Mouse (Mus musculus): ENCODE data around the gene Haao. TPM values are rescaled to one million over a fixed set of nuclear protein-coding genes. Genes with fewer than 3 reads are reported as not detected.

The Haao gene
- polyA plus RNA-seq, 1 experiment from 2014 or later = 0.92 TPM

- WGBS = 55% methylated on average over 8 of the region's 8 CpGs
- H3K4me2 ChIP-seq (ENCODE audit: low read depth, low read length) = no peak overlapping the region
- no peak for DNase-seq (ENCODE audit: low spot score)
Measured at GRCm38 (mm10) chr17:83837659-83838190, 10.0 kb downstream of the Haao start.

GRCm38 (mm10) chr17:83836048-83836447 lies 11.7 kb downstream of the Haao start:
- no peak for DNase-seq (ENCODE audit: low spot score)
- H3K27me3 ChIP-seq (replicated peaks; ENCODE audit: control insufficient read depth, insufficient read depth, low read length) = no peaks in the 10 kb centered on the region
- H3K36me3 ChIP-seq (ENCODE audit: control insufficient read depth, insufficient read depth, low read length) = no peaks in the 10 kb centered on the region
- 57% methylated on average over 3 of the region's 3 CpGs for WGBS
- H3K9ac ChIP-seq (ENCODE audit: low read depth, low read length) = no peak overlapping the region
- H3K9me3 ChIP-seq (ENCODE audit: control insufficient read depth, low read length) = no peaks in the 10 kb centered on the region
- ATAC-seq (ENCODE audit: low read depth) = no peak
- peaks cover 6% of the 10 kb centered on the region for H3K4me1 ChIP-seq (ENCODE audit: control insufficient read depth, insufficient read depth, low read length)
- no peak overlapping the region for H3K4me3 ChIP-seq (ENCODE audit: low read depth, low read length)
- H3K27ac ChIP-seq (replicated peaks; ENCODE audit: low read depth, low read length) = no peak overlapping the region
- H3K4me2 ChIP-seq (ENCODE audit: low read depth, low read length) = no peak overlapping the region

More at GRCm38 (mm10) chr17:83837659-83838190, 10.0 kb downstream of the Haao start:
- H3K4me1 ChIP-seq (ENCODE audit: control insufficient read depth, insufficient read depth, low read length) = peaks cover 6% of the 10 kb centered on the region
- no peaks in the 10 kb centered on the region for H3K27me3 ChIP-seq (replicated peaks; ENCODE audit: control insufficient read depth, insufficient read depth, low read length)
- no peak overlapping the region for H3K4me3 ChIP-seq (ENCODE audit: low read depth, low read length)
- H3K9ac ChIP-seq (ENCODE audit: low read depth, low read length) = no peak overlapping the region
- H3K9me3 ChIP-seq (ENCODE audit: control insufficient read depth, low read length) = no peaks in the 10 kb centered on the region
- no peak for ATAC-seq (ENCODE audit: low read depth)
- no peaks in the 10 kb centered on the region for H3K36me3 ChIP-seq (ENCODE audit: control insufficient read depth, insufficient read depth, low read length)
- no peak overlapping the region for H3K27ac ChIP-seq (replicated peaks; ENCODE audit: low read depth, low read length)

- ATAC-seq (ENCODE audit: low read depth) = no peak
- Histone ChIP-seq H3K27ac (replicated peaks; ENCODE audit: low read depth, low read length) (no peak overlapping the region), H3K9me3 (ENCODE audit: control insufficient read depth, low read length) (no peaks in the 10 kb centered on the region), H3K4me1 (ENCODE audit: control insufficient read depth, insufficient read depth, low read length) (peaks cover 6% of the 10 kb centered on the region), H3K9ac (ENCODE audit: low read depth, low read length) (no peak overlapping the region), H3K4me2 (ENCODE audit: low read depth, low read length) (no peak overlapping the region), H3K27me3 (replicated peaks; ENCODE audit: control insufficient read depth, insufficient read depth, low read length) (no peaks in the 10 kb centered on the region), H3K36me3 (ENCODE audit: control insufficient read depth, insufficient read depth, low read length) (no peaks in the 10 kb centered on the region), H3K4me3 (ENCODE audit: low read depth, low read length) (no peak overlapping the region)
- no peak for DNase-seq (ENCODE audit: low spot score)
- WGBS = 55% methylated on average over 4 of the region's 4 CpGs
Measured at GRCm38 (mm10) chr17:83834120-83834519, 13.6 kb downstream of the Haao start.

- H3K4me3 ChIP-seq (ENCODE audit: low read depth, low read length) = no peak overlapping the region
- WGBS = 82% methylated on average over 4 of the region's 4 CpGs
- no peaks in the 10 kb centered on the region for H3K9me3 ChIP-seq (ENCODE audit: control insufficient read depth, low read length)
- DNase-seq (ENCODE audit: low spot score) (no peak), ATAC-seq (ENCODE audit: low read depth) (no peak)
- H3K27me3 ChIP-seq (replicated peaks; ENCODE audit: control insufficient read depth, insufficient read depth, low read length) = no peaks in the 10 kb centered on the region
- no peak overlapping the region for H3K9ac ChIP-seq (ENCODE audit: low read depth, low read length)
- no peaks in the 10 kb centered on the region for H3K36me3 ChIP-seq (ENCODE audit: control insufficient read depth, insufficient read depth, low read length)
- H3K4me2 ChIP-seq (ENCODE audit: low read depth, low read length) = no peak overlapping the region
- H3K27ac ChIP-seq (replicated peaks; ENCODE audit: low read depth, low read length) = no peak overlapping the region
- H3K4me1 ChIP-seq (ENCODE audit: control insufficient read depth, insufficient read depth, low read length) = no peaks in the 10 kb centered on the region; the same call in 1 of the 2 replicates
Measured at GRCm38 (mm10) chr17:83830616-83831292, 17.0 kb downstream of the Haao start.

- ATAC-seq (ENCODE audit: low read depth) = no peak
Measured at GRCm38 (mm10) chr17:83829356-83829755, 18.4 kb downstream of the Haao start.

GRCm38 (mm10) chr17:83823835-83824234 lies 23.9 kb downstream of the Haao start:
- no peak for DNase-seq (ENCODE audit: low spot score)
- H3K27ac ChIP-seq (replicated peaks; ENCODE audit: low read depth, low read length) = no peak overlapping the region
- no peaks in the 10 kb centered on the region for H3K4me1 ChIP-seq (ENCODE audit: control insufficient read depth, insufficient read depth, low read length)
- no peak overlapping the region for H3K4me3 ChIP-seq (ENCODE audit: low read depth, low read length)
- no peaks in the 10 kb centered on the region for H3K36me3 ChIP-seq (ENCODE audit: control insufficient read depth, insufficient read depth, low read length)
- H3K9ac ChIP-seq (ENCODE audit: low read depth, low read length) = no peak overlapping the region
- no peak for ATAC-seq (ENCODE audit: low read depth)
- H3K27me3 ChIP-seq (replicated peaks; ENCODE audit: control insufficient read depth, insufficient read depth, low read length) = no peaks in the 10 kb centered on the region
- H3K9me3 ChIP-seq (ENCODE audit: control insufficient read depth, low read length) = no peaks in the 10 kb centered on the region
- H3K4me2 ChIP-seq (ENCODE audit: low read depth, low read length) = no peak overlapping the region
- WGBS = 84% methylated on average over 7 of the region's 7 CpGs

More at GRCm38 (mm10) chr17:83829356-83829755, 18.4 kb downstream of the Haao start:
- Histone ChIP-seq H3K27ac (replicated peaks; ENCODE audit: low read depth, low read length) (no peak overlapping the region), H3K4me1 (ENCODE audit: control insufficient read depth, insufficient read depth, low read length) (no peaks in the 10 kb centered on the region), H3K4me2 (ENCODE audit: low read depth, low read length) (no peak overlapping the region), H3K9me3 (ENCODE audit: control insufficient read depth, low read length) (no peaks in the 10 kb centered on the region), H3K9ac (ENCODE audit: low read depth, low read length) (no peak overlapping the region), H3K4me3 (ENCODE audit: low read depth, low read length) (no peak overlapping the region), H3K36me3 (ENCODE audit: control insufficient read depth, insufficient read depth, low read length) (no peaks in the 10 kb centered on the region), H3K27me3 (replicated peaks; ENCODE audit: control insufficient read depth, insufficient read depth, low read length) (no peaks in the 10 kb centered on the region)
- WGBS = 58% methylated on average over 3 of the region's 3 CpGs
- DNase-seq (ENCODE audit: low spot score) = no peak

GRCm38 (mm10) chr17:83821876-83822275 lies 25.9 kb downstream of the Haao start:
- H3K4me1 ChIP-seq (ENCODE audit: control insufficient read depth, insufficient read depth, low read length) = no peaks in the 10 kb centered on the region
- H3K9ac ChIP-seq (ENCODE audit: low read depth, low read length) = no peak overlapping the region
- H3K27me3 ChIP-seq (replicated peaks; ENCODE audit: control insufficient read depth, insufficient read depth, low read length) = no peaks in the 10 kb centered on the region
- peaks cover 6% of the 10 kb centered on the region; the same call in 1 of the 2 replicates for H3K36me3 ChIP-seq (ENCODE audit: control insufficient read depth, insufficient read depth, low read length)
- H3K9me3 ChIP-seq (ENCODE audit: control insufficient read depth, low read length) = no peaks in the 10 kb centered on the region
- H3K4me2 ChIP-seq (ENCODE audit: low read depth, low read length) = no peak overlapping the region
- ATAC-seq (ENCODE audit: low read depth) (no peak), DNase-seq (ENCODE audit: low spot score) (no peak)
- H3K27ac ChIP-seq (replicated peaks; ENCODE audit: low read depth, low read length) = no peak overlapping the region
- 75% methylated on average over 3 of the region's 3 CpGs for WGBS
- no peak overlapping the region for H3K4me3 ChIP-seq (ENCODE audit: low read depth, low read length)

GRCm38 (mm10) chr17:83820701-83821100 lies 27.1 kb downstream of the Haao start:
- Histone ChIP-seq H3K27ac (replicated peaks; ENCODE audit: low read depth, low read length) (no peak overlapping the region), H3K27me3 (replicated peaks; ENCODE audit: control insufficient read depth, insufficient read depth, low read length) (no peaks in the 10 kb centered on the region), H3K4me1 (ENCODE audit: control insufficient read depth, insufficient read depth, low read length) (no peaks in the 10 kb centered on the region), H3K9ac (ENCODE audit: low read depth, low read length) (no peak overlapping the region), H3K9me3 (ENCODE audit: control insufficient read depth, low read length) (no peaks in the 10 kb centered on the region), H3K36me3 (ENCODE audit: control insufficient read depth, insufficient read depth, low read length) (peaks cover 6% of the 10 kb centered on the region; the same call in 1 of the 2 replicates), H3K4me3 (ENCODE audit: low read depth, low read length) (no peak overlapping the region), H3K4me2 (ENCODE audit: low read depth, low read length) (no peak overlapping the region)
- peak; percentile 22 for DNase-seq (ENCODE audit: low spot score)
- no peak; the same call in 1 of the 2 replicates for ATAC-seq (ENCODE audit: low read depth)
- WGBS = 78% methylated on average over 5 of the region's 5 CpGs

- no peaks in the 10 kb centered on the region for H3K4me1 ChIP-seq (ENCODE audit: control insufficient read depth, insufficient read depth, low read length)
- no peaks in the 10 kb centered on the region for H3K9me3 ChIP-seq (ENCODE audit: control insufficient read depth, low read length)
- no peak overlapping the region for H3K27ac ChIP-seq (replicated peaks; ENCODE audit: low read depth, low read length)
- WGBS = 51% methylated on average over 8 of the region's 8 CpGs
- DNase-seq (ENCODE audit: low spot score) = no peak
- peaks cover 6% of the 10 kb centered on the region; the same call in 1 of the 2 replicates for H3K36me3 ChIP-seq (ENCODE audit: control insufficient read depth, insufficient read depth, low read length)
- no peaks in the 10 kb centered on the region for H3K27me3 ChIP-seq (replicated peaks; ENCODE audit: control insufficient read depth, insufficient read depth, low read length)
- ATAC-seq (ENCODE audit: low read depth) = no peak
- no peak overlapping the region for H3K9ac ChIP-seq (ENCODE audit: low read depth, low read length)
- H3K4me2 ChIP-seq (ENCODE audit: low read depth, low read length) = no peak overlapping the region
- no peak overlapping the region for H3K4me3 ChIP-seq (ENCODE audit: low read depth, low read length)
Measured at GRCm38 (mm10) chr17:83819503-83819902, 28.3 kb downstream of the Haao start.

Measured in embryonic facial prominence, embryonic 14.5 days (tissue).